Mouse (Mus musculus) midbrain, embryonic 16.5 days (tissue): ENCODE measurements around the gene Rhot2. TPM values are rescaled to one million over a fixed set of nuclear protein-coding genes. Genes with fewer than 3 reads are reported as not detected.
"Not testable (repeated sequence)": the region's sequence is repeated elsewhere in the genome, so short reads cannot be mapped to it uniquely, and the experiment has no call there.

Source experiments
- ATAC-seq: fragments of 200-750 bp; cut with Nextera tagmentation; 2 replicates; pipeline ENCODE4 v1.8.0; 2017; ENCODE audit warnings: moderate TSS enrichment
- H3K27ac ChIP-seq: fragments of 300-500 bp; sonication (generic); 2 replicates; pipeline ENCODE4 v1.5.1; 2014; ENCODE audit warnings: mild to moderate bottlenecking, low read length, mixed read lengths
- H3K27me3 ChIP-seq: fragments of 300-500 bp; sonication (generic); 2 replicates; pipeline ENCODE4 v1.6.1; 2014; ENCODE audit warnings: low read depth, low read length, mixed read lengths; ENCODE audit not compliant: control insufficient read depth, insufficient read depth
- H3K36me3 ChIP-seq: fragments of 300-500 bp; sonication (generic); 2 replicates; pipeline ENCODE4 v1.6.1; 2014; ENCODE audit warnings: mild to moderate bottlenecking, low read length, moderate library complexity, mixed read lengths; ENCODE audit not compliant: control insufficient read depth, insufficient read depth
- H3K4me1 ChIP-seq: fragments of 300-500 bp; sonication (generic); 2 replicates; pipeline ENCODE4 v1.6.1; 2014; ENCODE audit warnings: mild to moderate bottlenecking, low read length, mixed read lengths; ENCODE audit not compliant: control insufficient read depth, insufficient read depth
- H3K4me2 ChIP-seq: fragments of 300-500 bp; sonication (generic); 2 replicates; pipeline ENCODE4 v1.6.1; 2014; ENCODE audit warnings: mild to moderate bottlenecking, low read length, mixed read lengths
- H3K4me3 ChIP-seq: fragments of 300-500 bp; sonication (generic); 2 replicates; pipeline ENCODE4 v1.5.1; 2014; ENCODE audit warnings: low read depth, mild to moderate bottlenecking, low read length, moderate library complexity, mixed read lengths
- H3K9ac ChIP-seq: fragments of 300-500 bp; sonication (generic); 2 replicates; pipeline ENCODE4 v1.6.1; 2014; ENCODE audit warnings: low read depth, low read length, mixed read lengths
- H3K9me3 ChIP-seq: fragments of 300-500 bp; sonication (generic); replicated peaks from 2 replicates; pipeline ENCODE4 v1.6.1; 2014; ENCODE audit warnings: mild to moderate bottlenecking, low read length, mixed read lengths; ENCODE audit not compliant: control insufficient read depth, poor library complexity, severe bottlenecking
- WGBS: fragments of 180-500 bp; shearing (Covaris S2); extraction: QIAGEN DNeasy Blood & Tissue Kit; methylation state at CpG from one replicate; pipeline ENCODE4 v1.1.7; 2014; 5-methylcytosine and 5-hydroxymethylcytosine counted together
- polyA plus RNA-seq: library from polyadenylated mRNA; unstranded; fragments of >200 nt; fragmentation: Nextera tagmentation; extraction: Ambion mirVana; gene quantifications from 2 replicates; pipeline ENCODE4 v1.2.1, GENCODE M21; 2015

The Rhot2 gene
- polyA plus RNA-seq, 1 experiment from 2014 or later: 16.7 TPM

DNA sequence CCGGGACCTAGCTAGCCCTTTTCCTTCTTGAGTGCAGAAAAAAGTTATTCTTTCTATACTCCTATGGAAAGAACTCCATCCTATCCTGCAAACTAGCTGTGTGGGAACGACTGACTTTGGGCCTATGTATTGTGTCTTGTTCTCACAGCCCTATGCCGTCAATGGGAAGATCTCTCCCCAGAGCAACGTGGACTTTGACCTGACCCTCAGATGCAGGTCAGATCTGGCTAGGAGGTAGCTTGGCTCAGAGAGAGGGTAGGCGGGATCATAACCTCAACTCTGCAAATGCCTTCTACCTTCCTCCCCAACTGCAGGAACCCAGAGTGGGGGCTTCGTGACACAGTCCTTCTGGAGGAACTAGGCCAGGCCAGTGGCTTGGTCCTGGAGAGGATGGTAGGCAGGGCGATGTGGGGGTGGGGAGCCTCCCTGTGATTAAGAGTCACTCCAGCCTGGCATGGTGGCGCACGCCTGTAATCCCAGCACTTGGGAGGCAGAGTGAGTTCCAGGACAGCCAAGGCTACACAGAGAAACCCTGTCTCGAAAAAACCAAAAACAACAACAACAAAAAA lies 31.8 kb upstream of the Rhot2 start:
- Histone ChIP-seq H3K27ac (peak overlapping the region; percentile 93), H3K9ac (peak overlapping the region; percentile 85), H3K4me1 (peaks cover 23% of the 10 kb centered on the region), H3K4me3 (peak overlapping the region; percentile 62), H3K27me3 (no peaks in the 10 kb centered on the region), H3K9me3 (no peaks in the 10 kb centered on the region), H3K4me2 (peak overlapping the region; percentile 77), H3K36me3 (peaks cover 11% of the 10 kb centered on the region)
- no peak for ATAC-seq
- WGBS: 57% methylated on average over 10 of the region's 10 CpGs

DNA sequence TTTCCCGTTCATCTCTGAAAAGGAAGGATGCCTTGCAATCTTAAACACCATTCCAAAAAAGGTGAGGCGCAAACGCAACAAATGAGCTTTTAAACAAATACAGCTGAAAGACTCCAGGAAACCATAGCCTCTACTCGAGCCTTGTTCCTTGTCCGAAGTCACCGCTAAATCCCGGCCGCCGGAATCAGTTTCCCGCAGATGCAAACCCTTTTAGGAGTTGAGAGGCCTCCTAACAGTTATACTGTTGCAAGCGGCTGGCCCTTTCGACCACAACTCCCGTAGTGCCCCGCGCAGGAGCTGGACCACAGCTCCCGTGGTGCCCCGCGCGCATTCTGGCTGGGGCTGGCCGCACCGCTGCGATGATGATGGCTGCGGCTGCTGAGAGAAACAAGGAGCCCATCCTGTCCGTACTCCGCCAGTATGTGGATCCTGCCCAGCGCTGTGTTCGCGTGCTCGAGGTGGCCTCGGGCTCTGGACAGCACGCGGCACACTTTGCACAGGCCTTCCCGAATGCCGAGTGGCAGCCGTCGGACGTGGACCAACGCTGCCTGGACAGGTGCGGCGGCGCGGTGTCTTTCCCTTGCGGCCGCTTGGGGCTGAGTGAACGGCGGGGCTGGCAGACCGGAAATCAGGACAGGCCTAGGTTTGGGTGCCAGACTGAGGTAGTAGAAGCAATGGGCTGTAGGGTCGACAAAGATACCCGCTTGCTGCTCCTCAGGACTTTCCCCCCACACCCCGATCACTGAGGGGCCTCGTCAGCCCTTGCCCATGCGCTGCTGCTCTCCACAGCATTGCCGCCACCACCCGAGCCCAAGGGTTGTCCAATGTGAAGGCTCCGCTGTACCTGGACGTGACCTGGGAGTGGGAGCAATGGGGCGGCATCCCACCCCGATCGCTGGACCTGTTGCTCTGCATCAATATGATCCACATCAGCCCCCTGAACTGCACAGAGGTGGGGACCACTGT lies 30.8 kb upstream of the Rhot2 start:
- H3K4me1 ChIP-seq: peaks cover 20% of the 10 kb centered on the region
- peak overlapping the region; percentile 77 for H3K4me2 ChIP-seq
- no peaks in the 10 kb centered on the region for H3K9me3 ChIP-seq
- H3K9ac ChIP-seq: peak overlapping the region; percentile 85
- WGBS: under 1% methylated on average over 59 of the region's 59 CpGs
- ATAC-seq: peak; percentile 93
- peaks cover 11% of the 10 kb centered on the region for H3K36me3 ChIP-seq
- peak overlapping the region; percentile 62 for H3K4me3 ChIP-seq
- no peaks in the 10 kb centered on the region for H3K27me3 ChIP-seq
- peak overlapping the region; percentile 93 for H3K27ac ChIP-seq

DNA sequence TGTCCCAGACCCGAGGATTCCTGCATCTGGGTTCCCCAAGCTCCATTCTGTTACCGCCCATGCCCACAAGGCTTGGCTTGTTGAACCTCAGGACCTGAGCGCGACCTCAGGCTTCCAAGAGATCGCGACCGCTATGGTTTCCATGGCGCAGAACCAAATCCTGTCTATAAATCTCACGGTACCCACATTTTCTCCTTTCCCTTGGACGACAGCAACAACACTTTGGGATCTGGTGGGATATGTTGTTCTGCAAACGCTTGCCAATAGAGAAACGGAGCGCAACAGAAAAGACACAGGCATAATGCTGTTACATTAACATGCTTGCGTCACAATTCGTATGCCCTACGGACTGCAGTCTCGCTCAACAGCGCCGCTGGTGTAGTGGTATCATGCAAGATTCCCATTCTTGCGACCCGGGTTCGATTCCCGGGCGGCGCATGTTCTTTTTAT lies 30.1 kb upstream of the Rhot2 start, which contains the start of gene Mettl26:
Mettl26 (plus strand) TSS at position 354 of the 450 bp plus-strand sequence.
- H3K4me2 ChIP-seq: peak within 1 kb of the TSS; percentile 77
- peaks cover 11% of the 10 kb centered on the region for H3K36me3 ChIP-seq
- H3K27me3 ChIP-seq: no peaks in the 10 kb centered on the region
- no peaks in the 10 kb centered on the region for H3K9me3 ChIP-seq
- H3K9ac ChIP-seq: peak within 1 kb of the TSS; percentile 85
- peaks cover 17% of the 10 kb centered on the region for H3K4me1 ChIP-seq
- peak within 1 kb of the TSS; percentile 62 for H3K4me3 ChIP-seq
- ATAC-seq: peak; percentile 69
- under 1% methylated on average over 25 of the region's 25 CpGs for WGBS
- peak within 1 kb of the TSS; percentile 93 for H3K27ac ChIP-seq

DNA sequence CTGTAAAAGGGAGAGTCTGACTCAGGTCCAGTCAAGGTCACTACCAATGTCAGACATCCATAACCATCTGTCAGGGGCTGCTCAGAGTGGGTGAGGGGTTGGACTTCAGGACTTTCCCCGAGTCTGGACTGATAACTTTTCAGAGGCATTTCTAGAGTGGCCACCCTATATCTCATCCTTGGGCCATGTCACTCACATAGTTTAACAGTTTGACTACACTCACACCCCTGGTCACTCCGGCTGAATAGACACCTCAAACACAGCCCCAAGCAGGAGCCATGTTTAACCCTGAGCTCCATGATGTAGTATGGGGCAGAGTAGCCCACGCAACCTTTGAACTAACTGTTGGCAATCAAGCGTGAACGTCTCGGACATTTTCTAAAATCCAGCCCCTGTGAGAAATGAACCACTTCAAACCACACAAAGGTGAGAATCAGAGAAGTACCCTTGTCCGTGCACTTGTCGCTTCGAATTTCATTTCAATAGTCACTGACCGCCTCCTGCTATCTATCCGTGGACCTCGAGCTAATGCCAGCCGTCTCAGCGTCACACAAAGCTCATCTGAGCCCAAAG lies 29.6 kb upstream of the Rhot2 start:
- 6% methylated on average over 14 of the region's 14 CpGs for WGBS
- no peaks in the 10 kb centered on the region for H3K27me3 ChIP-seq
- peak overlapping the region; percentile 78 for H3K9ac ChIP-seq
- no peaks in the 10 kb centered on the region for H3K9me3 ChIP-seq
- H3K27ac ChIP-seq: peak overlapping the region; percentile 93
- H3K36me3 ChIP-seq: peaks cover 11% of the 10 kb centered on the region
- peak overlapping the region; percentile 77 for H3K4me2 ChIP-seq
- no peak for ATAC-seq
- peak overlapping the region; percentile 62 for H3K4me3 ChIP-seq
- H3K4me1 ChIP-seq: peaks cover 17% of the 10 kb centered on the region

GRCm38 (mm10) chr17:25873405-25874147 lies 28.9 kb upstream of the Rhot2 start:
- peak overlapping the region; percentile 93 for H3K27ac ChIP-seq

GRCm38 (mm10) chr17:25872676-25873075 lies 28.0 kb upstream of the Rhot2 start:
- Histone ChIP-seq H3K4me2 (no peak overlapping the region), H3K9ac (no peak overlapping the region), H3K27ac (no peak overlapping the region), H3K27me3 (no peaks in the 10 kb centered on the region), H3K36me3 (peaks cover 2% of the 10 kb centered on the region; the same call in 1 of the 2 replicates), H3K9me3 (no peaks in the 10 kb centered on the region), H3K4me3 (no peak overlapping the region), H3K4me1 (peaks cover 20% of the 10 kb centered on the region)
- no peak for ATAC-seq
- 84% methylated on average over 3 of the region's 3 CpGs for WGBS

More at GRCm38 (mm10) chr17:25873405-25874147, 28.9 kb upstream of the Rhot2 start:
- Histone ChIP-seq H3K4me2 (peak overlapping the region; percentile 77), H3K9ac (peak overlapping the region; percentile 78), H3K4me3 (peak overlapping the region; percentile 62), H3K4me1 (peaks cover 17% of the 10 kb centered on the region), H3K36me3 (peaks cover 11% of the 10 kb centered on the region), H3K27me3 (no peaks in the 10 kb centered on the region), H3K9me3 (no peaks in the 10 kb centered on the region)
- 82% methylated on average over 11 of the region's 11 CpGs for WGBS
- no peak for ATAC-seq

DNA sequence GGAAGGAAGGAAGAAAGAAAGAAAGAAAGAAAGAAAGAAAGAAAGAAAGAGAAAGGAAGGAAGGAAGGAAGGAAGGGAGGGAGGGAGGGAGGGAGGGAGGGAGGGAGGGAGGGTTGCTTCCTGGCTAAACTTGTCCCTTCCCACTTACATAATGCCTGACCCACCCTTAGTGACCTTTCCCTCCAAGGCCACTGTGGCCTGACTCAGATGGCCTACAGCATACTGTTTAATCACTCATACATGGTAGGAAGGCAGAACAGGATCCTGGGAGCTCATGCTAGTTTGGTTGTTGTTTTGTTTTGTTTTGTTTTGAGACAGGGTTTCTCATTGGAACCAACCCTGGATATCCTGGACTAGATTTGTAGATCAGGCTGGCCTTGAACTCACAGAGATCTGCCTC lies 26.9 kb upstream of the Rhot2 start:
- not testable (repeated sequence) for ATAC-seq, H3K9ac ChIP-seq, H3K4me3 ChIP-seq, H3K4me2 ChIP-seq, H3K27ac ChIP-seq, H3K9me3 ChIP-seq, H3K36me3 ChIP-seq, H3K27me3 ChIP-seq
- peaks cover 23% of the 10 kb centered on the region for H3K4me1 ChIP-seq

GRCm38 (mm10) chr17:25869954-25870353 lies 25.3 kb upstream of the Rhot2 start:
- Histone ChIP-seq H3K9ac (no peak overlapping the region), H3K4me2 (no peak overlapping the region), H3K4me1 (peaks cover 16% of the 10 kb centered on the region), H3K27me3 (no peaks in the 10 kb centered on the region), H3K9me3 (no peaks in the 10 kb centered on the region), H3K4me3 (no peak overlapping the region), H3K36me3 (no peaks in the 10 kb centered on the region), H3K27ac (no peak overlapping the region)
- 90% methylated on average over 2 of the region's 2 CpGs for WGBS
- ATAC-seq: no peak
